Mouse (Mus musculus): ENCODE measurements around the gene Cux2.

DNA sequence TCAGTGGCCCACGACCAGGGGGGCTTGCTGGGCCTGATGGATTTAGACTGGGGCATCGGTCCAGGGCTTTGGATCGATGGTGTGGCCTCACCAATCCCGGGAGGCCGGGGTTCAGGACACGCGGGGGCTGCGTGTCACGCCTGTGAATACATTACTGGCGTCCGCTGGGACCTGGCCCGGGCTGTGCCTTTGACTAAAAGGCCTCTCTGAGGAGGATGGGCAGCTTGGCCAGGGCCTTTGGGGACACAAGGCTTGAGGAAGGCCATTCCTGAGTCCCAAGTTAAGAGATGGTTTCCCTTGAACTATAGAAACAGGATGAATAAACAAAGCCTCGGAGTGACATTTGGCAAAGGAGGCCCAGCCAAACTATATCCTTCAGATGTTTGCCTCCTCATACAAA lies 32.6 kb downstream of the Cux2 start:
- TF ChIP-seq POLR2A (IDR thresholded peaks at IDR 0.05; ENCODE audit: insufficient read length, low read depth) (no peak), USF1 (IDR thresholded peaks at IDR 0.05; ENCODE audit: low read depth) (no peak), POLR2AphosphoS2 (IDR thresholded peaks at IDR 0.05; ENCODE audit: insufficient read length, low read depth) (no peak), TCF12 (IDR thresholded peaks at IDR 0.05; ENCODE audit: insufficient read depth, poor library complexity, severe bottlenecking) (no peak), CEBPB (IDR thresholded peaks at IDR 0.05; ENCODE audit: insufficient read depth, poor library complexity, severe bottlenecking) (no peak), E2F4 (IDR thresholded peaks at IDR 0.05; ENCODE audit: insufficient read depth) (no peak), MAX (IDR thresholded peaks at IDR 0.05; ENCODE audit: low read depth) (no peak), MYOG (IDR thresholded peaks at IDR 0.05; ENCODE audit: control insufficient read depth in 1 of 3, insufficient read depth in 1 of 3, insufficient read length in 2 of 3, low read depth in 2 of 3) (no peak)

Measured in myocyte (in vitro differentiated cells).